Comparison of ENCODE assay signal across 17 mouse cellular contexts in the genomic region with DNA sequence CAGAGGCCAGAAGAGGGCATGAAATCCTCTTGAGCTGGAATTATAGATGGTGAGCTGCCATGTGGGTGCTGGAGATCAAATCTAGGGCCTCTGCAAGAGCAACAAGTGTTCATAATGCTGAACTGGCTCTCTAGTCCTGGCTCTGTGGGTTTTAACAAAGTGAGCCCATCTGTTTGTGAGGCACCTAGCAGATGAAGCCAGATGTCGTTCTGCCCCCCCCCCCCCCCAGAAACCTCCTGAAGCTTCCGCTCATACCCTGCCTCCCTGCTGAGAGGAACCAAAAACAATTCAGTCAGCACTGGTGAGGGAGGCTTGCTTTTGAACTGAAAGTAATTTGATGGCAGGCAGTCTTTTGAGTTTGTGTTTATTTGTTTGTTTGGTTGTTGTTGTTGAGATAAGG. TPM values are rescaled to one million over a fixed set of nuclear protein-coding genes. Genes with fewer than 3 reads are reported as not detected.
DNase-seq lines count a peak whose midpoint lies in the region; ATAC-seq lines count a peak whose summit lies in the region.
"Had no signal": no experiment of that assay in that cellular context is flagged by ENCODE, and none has a peak within 500 bp of the region (broad histone marks: within the 10 kb centered on the region; RNA-seq: fewer than 3 reads in every experiment).

No protein-coding gene starts in this region.

- ATAC-seq in limb, embryonic 13.5 days (ENCODE audit: low FRiP score, low read depth): no peak
- ATAC-seq: activated CD4-positive, CD25-positive, alpha-beta regulatory T cell, adult 4 months; forebrain, embryonic 15.5 days; hindbrain, postnatal 0 days had no signal

- H3K9me3 ChIP-seq in limb, embryonic 13.5 days: no peaks in the 10 kb centered on the region
- H3K9me3 ChIP-seq in limb, embryonic 10.5 days (replicated peaks): no peaks in the 10 kb centered on the region
- H3K9me3 ChIP-seq: forebrain, embryonic 12.5 days; forebrain, embryonic 15.5 days; heart, embryonic 13.5 days had no signal

- no peak overlapping the region for H3K4me2 ChIP-seq in limb, embryonic 13.5 days (replicated peaks)
- H3K4me2 ChIP-seq: embryonic facial prominence, embryonic 12.5 days; forebrain, embryonic 12.5 days; forebrain, embryonic 15.5 days; heart, embryonic 13.5 days; hindbrain, embryonic 14.5 days had no signal

- no peaks in the 10 kb centered on the region for H3K36me3 ChIP-seq in limb, embryonic 13.5 days
- H3K36me3 ChIP-seq in limb, embryonic 10.5 days: no peaks in the 10 kb centered on the region
- H3K36me3 ChIP-seq: embryonic facial prominence, embryonic 12.5 days; forebrain, embryonic 12.5 days; forebrain, embryonic 15.5 days; heart, embryonic 13.5 days had no signal

- H3K27ac ChIP-seq in limb, embryonic 13.5 days: peak overlapping the region; percentile 64; the same call in 1 of the 2 replicates
- H3K27ac ChIP-seq in limb, embryonic 10.5 days: no peak overlapping the region
- H3K27ac ChIP-seq: embryonic facial prominence, embryonic 12.5 days; forebrain, embryonic 12.5 days; forebrain, embryonic 15.5 days; heart, embryonic 13.5 days; hindbrain, embryonic 14.5 days; hindbrain, postnatal 0 days had no signal

- H3K4me1 ChIP-seq in limb, embryonic 13.5 days: peaks cover 14% of the 10 kb centered on the region
- no peaks in the 10 kb centered on the region for H3K4me1 ChIP-seq in limb, embryonic 10.5 days
- H3K4me1 ChIP-seq: embryonic facial prominence, embryonic 12.5 days; forebrain, embryonic 12.5 days; forebrain, embryonic 15.5 days; heart, embryonic 13.5 days had no signal

- DNase-seq in limb, embryonic 10.5 days (ENCODE audit: low spot score): no peak
- peak; percentile 80 for DNase-seq in thymus, postnatal 0 days (ENCODE audit: low spot score)
- DNase-seq in thymus, postnatal 25 days: no peak
- DNase-seq in thymus, postnatal 10 days (ENCODE audit: low spot score in 2 of 2): peak; percentile 16 to 26
- no peak for DNase-seq in adrenal gland, adult (ENCODE audit: inconsistent age in 2 of 2, low spot score in 1 of 2)
- no peak for DNase-seq in kidney, postnatal 25 days
- DNase-seq: cerebellum, adult 9-10 months; gastrocnemius, postnatal 25 days had no signal

- 23% methylated on average over 2 of the region's 2 CpGs for WGBS in limb, embryonic 13.5 days
- WGBS in limb, embryonic 10.5 days: 47% methylated on average over 2 of the region's 2 CpGs

- no peak overlapping the region for H3K9ac ChIP-seq in limb, embryonic 13.5 days
- H3K9ac ChIP-seq: embryonic facial prominence, embryonic 12.5 days; forebrain, embryonic 12.5 days; forebrain, embryonic 15.5 days; heart, embryonic 13.5 days; hindbrain, embryonic 14.5 days had no signal

- H3K27me3 ChIP-seq in limb, embryonic 13.5 days: no peaks in the 10 kb centered on the region
- no peaks in the 10 kb centered on the region for H3K27me3 ChIP-seq in limb, embryonic 10.5 days (ENCODE audit: low read depth, poor library complexity, severe bottlenecking)
- H3K27me3 ChIP-seq: embryonic facial prominence, embryonic 12.5 days; forebrain, embryonic 12.5 days; forebrain, embryonic 15.5 days; heart, embryonic 13.5 days had no signal

- H3K4me3 ChIP-seq in limb, embryonic 13.5 days: no peak overlapping the region
- no peak overlapping the region for H3K4me3 ChIP-seq in limb, embryonic 10.5 days
- H3K4me3 ChIP-seq: embryonic facial prominence, embryonic 12.5 days; erythroblast, embryonic 14.5 days; forebrain, embryonic 12.5 days; forebrain, embryonic 15.5 days; heart, embryonic 13.5 days had no signal

RNA-seq across cellular contexts. Expression of a gene that starts 23.8 kb away (rescaled TPM):
- 14.8 and 16.0 TPM in 2 replicates for polyA plus RNA-seq in limb, embryonic 13.5 days (2015; fragmentation: Nextera tagmentation; extraction: Ambion mirVana)
- 12.8 and 12.9 TPM in 2 replicates for polyA plus RNA-seq in limb, embryonic 10.5 days (2016; fragmentation: Nextera tagmentation; extraction: Ambion mirVana)
- 7.4 and 10.9 TPM in 2 replicates for polyA plus RNA-seq in thymus, postnatal 0 days (2015; fragmentation: Nextera tagmentation; extraction: Ambion mirVana)

RNA-seq across cellular contexts. Expression of a gene that starts 52.0 kb away (rescaled TPM):
- 155 and 177 TPM in 2 replicates for polyA plus RNA-seq in limb, embryonic 13.5 days (2015; fragmentation: Nextera tagmentation; extraction: Ambion mirVana)
- 128 and 137 TPM in 2 replicates for polyA plus RNA-seq in limb, embryonic 10.5 days (2016; fragmentation: Nextera tagmentation; extraction: Ambion mirVana)
- polyA plus RNA-seq in thymus, postnatal 0 days (2015; fragmentation: Nextera tagmentation; extraction: Ambion mirVana): 194 and 213 TPM in 2 replicates

Comparison
In these comparisons a context has a peak if more than half of its experiments do, and no peak if none do; other contexts are left out.
1. DNase-seq: peak in thymus, postnatal 0 days (single experiment) and thymus, postnatal 10 days (2 of 2); none in limb, embryonic 10.5 days (single experiment), thymus, postnatal 25 days (single experiment), adrenal gland, adult (0 of 2) and kidney, postnatal 25 days (0 of 2).